Mouse (Mus musculus): ENCODE data around the gene Strap. TPM values are rescaled to one million over a fixed set of nuclear protein-coding genes. Genes with fewer than 3 reads are reported as not detected.
A peak's percentile ranks its signal among the peaks of the same experiment; 100 is the strongest.

The Strap gene
- polyA plus RNA-seq (2012; ENCODE audit: insufficient read depth, insufficient read length, low replicate concordance, missing spikeins) = not detected in 2 replicates

- no peak within 1 kb of the TSS for H3K27ac ChIP-seq (ENCODE audit: insufficient read depth, low read depth, low read length)
- H3K4me3 ChIP-seq (ENCODE audit: insufficient read depth, low read depth, low read length) = peak within 1 kb of the TSS; percentile 85
- under 1% methylated on average over 69 of the region's 86 CpGs for WGBS
- TF ChIP-seq POLR2A (IDR thresholded peaks at IDR 0.05; ENCODE audit: insufficient read depth, low read depth, low read length) = peak; percentile 93
- no peak for TF ChIP-seq CTCF (IDR thresholded peaks at IDR 0.05; ENCODE audit: insufficient read depth, low read depth, low read length)
- H3K4me1 ChIP-seq (ENCODE audit: control insufficient read depth, insufficient read depth, low read length) = peaks cover 9% of the 10 kb centered on the region
These were observed at the start of gene Strap for GRCm38 (mm10) chr6:137734846-137735609. Strap (plus strand) TSS chr6:137735078.

GRCm38 (mm10) chr6:137687667-137688066, 47.2 kb upstream of the Strap start:
- Histone ChIP-seq H3K4me1 (ENCODE audit: control insufficient read depth, insufficient read depth, low read length) (0 out of 2 replicates have a peak, but pooled peaks cover 2% of the 10 kb centered on the region), H3K4me3 (ENCODE audit: insufficient read depth, low read depth, low read length) (no peak overlapping the region), H3K27ac (ENCODE audit: insufficient read depth, low read depth, low read length) (no peak overlapping the region)
- 94% methylated on average over 5 of the region's 5 CpGs for WGBS
- TF ChIP-seq POLR2A (IDR thresholded peaks at IDR 0.05; ENCODE audit: insufficient read depth, low read depth, low read length) (no peak), CTCF (IDR thresholded peaks at IDR 0.05; ENCODE audit: insufficient read depth, low read depth, low read length) (no peak)

GRCm38 (mm10) chr6:137688079-137688478, 46.8 kb upstream of the Strap start:
- H3K4me3 ChIP-seq (ENCODE audit: insufficient read depth, low read depth, low read length) = no peak overlapping the region
- WGBS = 88% methylated on average over 3 of the region's 3 CpGs
- TF ChIP-seq POLR2A (IDR thresholded peaks at IDR 0.05; ENCODE audit: insufficient read depth, low read depth, low read length) (no peak), CTCF (IDR thresholded peaks at IDR 0.05; ENCODE audit: insufficient read depth, low read depth, low read length) (no peak)
- no peak overlapping the region for H3K27ac ChIP-seq (ENCODE audit: insufficient read depth, low read depth, low read length)
- H3K4me1 ChIP-seq (ENCODE audit: control insufficient read depth, insufficient read depth, low read length) = 0 out of 2 replicates have a peak, but pooled peaks cover 2% of the 10 kb centered on the region

- 81% methylated on average over 11 of the region's 11 CpGs for WGBS
- no peak overlapping the region for H3K4me3 ChIP-seq (ENCODE audit: insufficient read depth, low read depth, low read length)
- 0 out of 2 replicates have a peak, but pooled peaks cover 2% of the 10 kb centered on the region for H3K4me1 ChIP-seq (ENCODE audit: control insufficient read depth, insufficient read depth, low read length)
- no peak overlapping the region for H3K27ac ChIP-seq (ENCODE audit: insufficient read depth, low read depth, low read length)
- no peak for TF ChIP-seq POLR2A (IDR thresholded peaks at IDR 0.05; ENCODE audit: insufficient read depth, low read depth, low read length)
- TF ChIP-seq CTCF (IDR thresholded peaks at IDR 0.05; ENCODE audit: insufficient read depth, low read depth, low read length) = no peak
These were observed 46.3 kb upstream of the Strap start for GRCm38 (mm10) chr6:137688506-137689105.

- H3K4me1 ChIP-seq (ENCODE audit: control insufficient read depth, insufficient read depth, low read length) = no peaks in the 10 kb centered on the region
- no peak for TF ChIP-seq CTCF (IDR thresholded peaks at IDR 0.05; ENCODE audit: insufficient read depth, low read depth, low read length)
- no peak for TF ChIP-seq POLR2A (IDR thresholded peaks at IDR 0.05; ENCODE audit: insufficient read depth, low read depth, low read length)
- no peak overlapping the region for H3K4me3 ChIP-seq (ENCODE audit: insufficient read depth, low read depth, low read length)
- 62% methylated on average over 2 of the region's 2 CpGs for WGBS
- H3K27ac ChIP-seq (ENCODE audit: insufficient read depth, low read depth, low read length) = no peak overlapping the region
These were observed 44.2 kb upstream of the Strap start for GRCm38 (mm10) chr6:137690550-137691119.

GRCm38 (mm10) chr6:137694310-137694709, 40.6 kb upstream of the Strap start:
- Histone ChIP-seq H3K27ac (ENCODE audit: insufficient read depth, low read depth, low read length) (no peak overlapping the region), H3K4me1 (ENCODE audit: control insufficient read depth, insufficient read depth, low read length) (no peaks in the 10 kb centered on the region), H3K4me3 (ENCODE audit: insufficient read depth, low read depth, low read length) (no peak overlapping the region)
- TF ChIP-seq POLR2A (IDR thresholded peaks at IDR 0.05; ENCODE audit: insufficient read depth, low read depth, low read length) (no peak), CTCF (IDR thresholded peaks at IDR 0.05; ENCODE audit: insufficient read depth, low read depth, low read length) (no peak)
- WGBS = 91% methylated on average over 2 of the region's 2 CpGs

GRCm38 (mm10) chr6:137695046-137695445, 39.8 kb upstream of the Strap start:
- no peak overlapping the region for H3K4me3 ChIP-seq (ENCODE audit: insufficient read depth, low read depth, low read length)
- WGBS = 94% methylated on average over 8 of the region's 8 CpGs
- no peak overlapping the region for H3K27ac ChIP-seq (ENCODE audit: insufficient read depth, low read depth, low read length)
- TF ChIP-seq CTCF (IDR thresholded peaks at IDR 0.05; ENCODE audit: insufficient read depth, low read depth, low read length) (no peak), POLR2A (IDR thresholded peaks at IDR 0.05; ENCODE audit: insufficient read depth, low read depth, low read length) (no peak)
- no peaks in the 10 kb centered on the region for H3K4me1 ChIP-seq (ENCODE audit: control insufficient read depth, insufficient read depth, low read length)

- Histone ChIP-seq H3K4me3 (ENCODE audit: insufficient read depth, low read depth, low read length) (no peak overlapping the region), H3K4me1 (ENCODE audit: control insufficient read depth, insufficient read depth, low read length) (no peaks in the 10 kb centered on the region), H3K27ac (ENCODE audit: insufficient read depth, low read depth, low read length) (no peak overlapping the region)
- TF ChIP-seq POLR2A (IDR thresholded peaks at IDR 0.05; ENCODE audit: insufficient read depth, low read depth, low read length) (no peak), CTCF (IDR thresholded peaks at IDR 0.05; ENCODE audit: insufficient read depth, low read depth, low read length) (no peak)
- 86% methylated on average over 8 of the region's 8 CpGs for WGBS
These were observed 38.3 kb upstream of the Strap start for GRCm38 (mm10) chr6:137696445-137697204.
